Mouse (Mus musculus) testis, adult 10 weeks (tissue): Measurements from ENCODE around the gene Prss29. TPM values are rescaled to one million over a fixed set of nuclear protein-coding genes. Genes with fewer than 3 reads are reported as not detected.

Experiments used
- polyA plus RNA-seq: library from polyadenylated mRNA; stranded (reverse); fragments of 350-450 nt; fragmentation: Illumina TruSeq; extraction: RNeasy Lipid Tissue Mini Kit (QIAGEN cat#74804); gene quantifications from one replicate; pipeline ENCODE4 v1.2.3, GENCODE M21; 2014; ENCODE audit warnings: low read depth, low replicate concordance

Prss29 gene
- polyA plus RNA-seq = not detected

DNA sequence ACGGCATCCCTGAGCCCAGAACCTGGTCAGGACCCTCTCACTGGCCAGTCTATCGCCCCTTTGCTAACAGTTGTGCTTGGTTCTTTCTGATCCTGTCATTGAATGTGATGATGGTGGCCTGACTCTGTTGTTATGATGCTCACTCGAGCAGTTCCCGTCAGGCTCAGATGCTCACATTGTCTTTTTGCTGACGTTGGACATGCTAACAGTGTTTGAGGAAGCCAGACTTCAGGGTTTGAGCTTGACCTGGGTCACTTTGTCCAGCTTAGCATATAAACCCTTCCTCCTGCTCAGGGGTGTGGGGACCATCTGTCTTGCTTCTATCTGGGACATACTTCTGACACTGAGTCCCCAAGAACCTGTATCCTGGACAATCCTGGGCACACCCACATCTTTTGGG is at the start of gene Prss29:
TSS of gene Prss29 (plus strand) at position 301 of the 400 bp plus-strand sequence.

DNA sequence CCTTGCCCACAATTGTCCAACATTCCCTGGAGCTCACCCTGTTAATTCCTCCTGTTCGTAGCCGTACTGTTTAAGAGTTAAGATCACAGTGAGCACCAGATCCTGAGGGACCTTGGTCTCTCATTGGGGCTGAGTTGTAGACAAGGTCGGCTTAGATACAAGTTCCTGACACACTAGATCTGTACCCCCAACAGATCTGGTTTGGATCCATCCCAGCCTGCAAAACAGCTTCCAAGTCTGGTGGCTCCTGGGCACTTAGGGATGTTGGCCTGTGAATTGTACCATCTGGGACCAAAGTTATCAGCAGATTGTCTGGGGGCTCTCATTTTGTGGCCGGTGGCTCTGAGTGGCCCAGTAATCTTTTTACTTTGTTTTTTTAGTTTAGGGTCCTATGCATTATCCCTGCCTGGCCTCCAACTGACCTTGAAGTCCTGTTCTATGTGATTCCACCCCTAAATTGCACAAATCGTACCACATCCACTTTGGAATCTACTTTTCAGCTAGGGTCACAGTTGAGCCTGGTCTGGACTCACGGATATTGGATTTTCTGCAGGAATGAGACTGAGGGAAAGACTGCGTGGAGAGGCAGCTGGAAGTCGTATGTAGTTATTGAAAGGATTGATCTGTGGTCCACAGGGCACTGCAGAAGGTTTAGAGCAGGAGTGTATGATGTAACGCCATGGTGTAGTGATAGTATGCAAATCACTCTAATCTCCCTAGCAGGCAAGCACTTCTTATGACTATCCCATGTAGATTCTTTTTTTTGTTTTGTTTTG is 43.7 kb upstream of the Prss29 start, which contains the start of gene Ube2i:
TSS of gene Ube2i (minus strand) at position 52 of the 776 bp plus-strand sequence.

DNA sequence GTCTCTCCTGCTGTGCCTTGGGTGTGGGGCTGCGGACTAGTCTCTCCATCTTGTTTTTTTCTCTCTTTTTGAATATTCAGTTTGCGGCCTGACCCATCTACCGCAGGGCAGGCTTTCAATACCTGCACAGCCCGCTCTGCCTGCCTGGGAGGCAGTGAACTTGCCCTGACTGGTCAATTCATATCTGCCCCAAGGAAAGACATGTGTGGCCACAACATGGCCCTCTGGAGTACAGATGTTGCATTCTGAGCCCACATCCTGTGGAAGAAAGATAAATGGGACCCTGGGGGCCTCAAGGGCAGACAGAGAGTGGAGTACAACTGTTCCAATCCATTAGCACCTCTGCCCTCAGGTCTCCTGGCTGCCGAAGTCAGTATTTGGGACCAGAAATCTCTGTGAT is 20.4 kb upstream of the Prss29 start, which contains the start of gene Prss34:
TSS of gene Prss34 (plus strand) at position 301 of the 400 bp plus-strand sequence.

DNA sequence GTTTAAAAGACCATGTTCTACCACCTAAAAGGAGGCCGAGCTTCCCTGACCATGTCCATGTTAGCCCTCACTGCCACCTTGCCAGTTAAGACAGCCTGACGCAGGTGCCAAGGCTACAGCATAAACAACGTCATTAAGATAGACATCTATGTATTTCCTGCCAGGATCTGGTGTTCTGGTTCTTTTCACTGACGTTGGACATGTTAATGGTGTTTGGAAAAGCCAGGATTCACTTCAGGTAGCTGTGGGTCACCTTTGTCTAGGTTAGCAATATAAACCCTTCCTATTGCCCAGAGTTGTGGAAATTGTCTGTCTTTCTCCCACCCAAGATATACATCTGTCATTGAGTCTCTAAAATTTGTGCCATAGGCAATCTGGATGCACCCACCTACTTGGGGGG is 10.1 kb upstream of the Prss29 start, which contains the start of gene Prss28:
TSS of gene Prss28 (plus strand) at position 301 of the 400 bp plus-strand sequence.

DNA sequence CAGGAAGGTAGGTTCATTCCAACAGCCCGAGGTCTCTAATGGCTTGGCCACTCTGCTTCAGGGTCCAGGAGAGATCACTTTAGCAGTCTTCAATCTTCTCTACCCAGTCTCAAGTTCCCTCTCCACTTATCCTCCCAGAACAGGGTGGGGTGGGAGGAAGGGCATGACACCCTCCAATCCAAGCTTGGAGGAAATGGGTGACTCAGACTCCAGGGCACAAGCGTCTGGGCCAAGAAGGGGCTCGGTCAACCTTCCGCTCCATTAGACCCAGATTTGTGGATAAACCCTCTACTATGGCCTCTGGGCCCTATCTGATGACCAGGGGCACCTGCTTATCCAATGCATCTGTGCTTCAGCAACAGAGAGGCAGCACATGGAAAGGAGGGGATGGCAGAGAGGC is 27.0 kb downstream of the Prss29 start, which contains the start of gene Tpsab1:
TSS of gene Tpsab1 (minus strand) at position 101 of the 400 bp plus-strand sequence.

DNA sequence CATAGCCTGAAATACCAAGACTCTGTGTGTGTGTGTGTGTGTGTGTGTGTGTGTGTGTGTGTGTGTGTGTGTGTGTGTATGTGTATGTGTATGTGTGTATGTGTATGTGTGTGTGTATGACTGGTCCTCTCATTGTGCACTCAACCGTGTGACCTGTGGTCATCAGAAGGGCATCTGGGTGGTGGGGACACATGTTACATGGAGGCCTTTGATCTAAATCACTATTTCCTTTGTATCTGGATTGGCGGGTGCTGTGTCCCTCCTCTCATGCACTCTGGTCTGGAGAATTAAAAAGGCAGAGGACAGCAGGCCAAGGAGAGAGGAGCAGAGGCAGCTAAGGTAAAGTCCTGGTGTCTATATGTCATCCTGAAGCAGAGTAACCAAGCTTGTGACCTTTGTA is 47.6 kb downstream of the Prss29 start, which contains the start of gene Tpsb2:
TSS of gene Tpsb2 (plus strand) at position 301 of the 400 bp plus-strand sequence.

DNA sequence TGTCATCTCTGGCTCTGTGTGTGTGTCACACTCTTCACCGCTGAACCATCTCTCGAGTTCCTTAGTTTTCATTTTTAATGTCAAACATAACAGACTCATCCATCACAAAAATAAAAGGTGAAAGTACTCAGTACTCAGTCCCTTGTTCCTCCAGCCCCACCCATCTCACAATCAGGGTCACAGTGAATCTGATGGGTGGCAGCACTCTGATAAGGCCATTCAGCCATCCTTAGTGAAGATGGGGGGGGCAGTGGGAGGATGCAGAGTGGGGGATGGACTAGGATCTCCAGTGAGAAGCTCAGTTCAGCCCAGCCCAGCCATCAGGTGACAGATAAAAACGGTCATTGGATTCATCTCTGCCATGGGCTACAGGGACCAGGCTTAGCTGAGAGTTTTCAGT is 50.5 kb downstream of the Prss29 start, which contains the start of gene Tpsg1:
TSS of gene Tpsg1 (plus strand) at position 301 of the 400 bp plus-strand sequence.

Other genes with a start within 250 kb of the Prss29 start
- 1.2 TPM for gene Tmem204, start 235.1 kb upstream of the Prss29 start, polyA plus RNA-seq
- gene Telo2, start 202.7 kb upstream of the Prss29 start, polyA plus RNA-seq = 0.48 TPM
- not detected for gene Ptx4, start 197.9 kb upstream of the Prss29 start, polyA plus RNA-seq
- 3.2 TPM for gene Clcn7, start 185.3 kb upstream of the Prss29 start, polyA plus RNA-seq
- gene Ccdc154, start 156.2 kb upstream of the Prss29 start, polyA plus RNA-seq = 2.2 TPM
- not detected for gene Gm38655, start 143.2 kb upstream of the Prss29 start, polyA plus RNA-seq
- 5.9 TPM for gene BC003965, start 134.1 kb upstream of the Prss29 start, polyA plus RNA-seq
- gene Unkl, start 130.3 kb upstream of the Prss29 start, polyA plus RNA-seq = 3.5 TPM
- 2.9 TPM for gene Gnptg, start 78.5 kb upstream of the Prss29 start, polyA plus RNA-seq
- 6.2 TPM for gene Tsr3, start 78.5 kb upstream of the Prss29 start, polyA plus RNA-seq
- gene Baiap3, start 62.3 kb upstream of the Prss29 start, polyA plus RNA-seq = 0.20 TPM
- gene Ube2i, start 44.0 kb upstream of the Prss29 start, polyA plus RNA-seq = 461 TPM
- gene Prss34, start 20.3 kb upstream of the Prss29 start, polyA plus RNA-seq = not detected
- not detected for gene Prss28, start 10.0 kb upstream of the Prss29 start, polyA plus RNA-seq
- not detected for gene Tpsab1, start 26.9 kb downstream of the Prss29 start, polyA plus RNA-seq
- not detected for gene Tpsb2, start 47.7 kb downstream of the Prss29 start, polyA plus RNA-seq
- not detected for gene Tpsg1, start 50.6 kb downstream of the Prss29 start, polyA plus RNA-seq
- gene Cacna1h, start 115.1 kb downstream of the Prss29 start, polyA plus RNA-seq = 3.0 TPM
- gene Tekt4, start 136.0 kb downstream of the Prss29 start, polyA plus RNA-seq = 6.4 TPM
- gene Sstr5, start 178.6 kb downstream of the Prss29 start, polyA plus RNA-seq = not detected